Mouse (Mus musculus): ENCODE results near the gene Megf9.

- TF ChIP-seq CTCF (IDR thresholded peaks at IDR 0.05; ENCODE audit: insufficient read depth, low read length), result no peak
- TF ChIP-seq POLR2A (IDR thresholded peaks at IDR 0.05; ENCODE audit: borderline replicate concordance, extremely low read depth, low read depth, low read length), result no peak
These were observed 1.6 kb downstream of the Megf9 start for GRCm38 (mm10) chr4:70533056-70533805.

Measured in lung, adult 2 months (tissue).